Mouse (Mus musculus): ENCODE results near the gene Ero1l. TPM values are rescaled to one million over a fixed set of nuclear protein-coding genes. Genes with fewer than 3 reads are reported as not detected.

Gene Ero1l
- polyA plus RNA-seq (2021; fragmentation: Nextera tagmentation), result 8.5 and 12.2 TPM in 2 replicates
- long read RNA-seq, experiment 1, partial matches to known transcripts, result 1 of 6 reads
- long read RNA-seq, experiment 1, other reads (novel, unspliced or antisense), result 5 of 6 reads
- long read RNA-seq, experiment 2, partial matches to known transcripts, result 1 of 2 reads
- long read RNA-seq, experiment 2, other reads (novel, unspliced or antisense), result 1 of 2 reads

DNA sequence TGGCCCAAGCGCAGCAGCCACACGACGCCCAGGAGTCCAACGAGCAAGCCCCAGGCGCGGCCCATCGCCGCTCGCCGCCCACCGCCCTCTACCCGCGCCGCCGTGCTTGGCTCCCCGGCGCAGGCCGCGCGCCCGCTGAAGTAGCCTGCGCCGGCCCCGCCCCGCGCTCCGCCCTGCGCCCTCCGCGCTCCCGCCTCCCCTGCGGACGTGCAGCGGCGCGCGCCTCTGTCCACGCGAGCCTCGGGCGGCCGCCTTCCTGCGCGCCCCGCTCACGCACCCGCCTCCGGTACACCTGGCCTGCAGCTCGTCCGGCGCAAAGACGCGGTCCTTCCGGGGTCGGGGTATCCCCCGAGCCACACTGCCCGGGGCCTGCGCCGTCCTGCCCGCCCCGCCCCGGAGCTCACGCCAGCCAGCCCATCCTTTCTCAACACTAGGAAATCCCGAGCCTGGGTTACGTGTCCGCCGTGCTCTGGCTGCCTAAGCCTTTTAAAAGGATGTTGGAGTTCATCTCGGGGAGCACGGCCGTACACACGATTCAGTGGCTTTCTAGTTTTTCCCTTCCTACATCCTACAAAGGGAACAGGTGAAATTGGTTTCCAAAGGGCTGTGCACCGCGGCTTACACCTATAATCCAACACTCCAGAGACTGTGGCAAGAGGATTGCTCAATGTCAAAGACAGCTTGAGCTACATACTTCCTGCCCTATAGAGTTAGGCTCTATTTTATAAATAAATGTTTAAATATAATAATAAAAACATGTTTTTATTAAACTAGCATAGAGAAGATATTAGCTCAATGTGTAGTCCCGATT, at the start of gene Ero1l:
Gene Ero1l (minus strand): TSS at position 346 of the 811 bp plus-strand sequence.

DNA sequence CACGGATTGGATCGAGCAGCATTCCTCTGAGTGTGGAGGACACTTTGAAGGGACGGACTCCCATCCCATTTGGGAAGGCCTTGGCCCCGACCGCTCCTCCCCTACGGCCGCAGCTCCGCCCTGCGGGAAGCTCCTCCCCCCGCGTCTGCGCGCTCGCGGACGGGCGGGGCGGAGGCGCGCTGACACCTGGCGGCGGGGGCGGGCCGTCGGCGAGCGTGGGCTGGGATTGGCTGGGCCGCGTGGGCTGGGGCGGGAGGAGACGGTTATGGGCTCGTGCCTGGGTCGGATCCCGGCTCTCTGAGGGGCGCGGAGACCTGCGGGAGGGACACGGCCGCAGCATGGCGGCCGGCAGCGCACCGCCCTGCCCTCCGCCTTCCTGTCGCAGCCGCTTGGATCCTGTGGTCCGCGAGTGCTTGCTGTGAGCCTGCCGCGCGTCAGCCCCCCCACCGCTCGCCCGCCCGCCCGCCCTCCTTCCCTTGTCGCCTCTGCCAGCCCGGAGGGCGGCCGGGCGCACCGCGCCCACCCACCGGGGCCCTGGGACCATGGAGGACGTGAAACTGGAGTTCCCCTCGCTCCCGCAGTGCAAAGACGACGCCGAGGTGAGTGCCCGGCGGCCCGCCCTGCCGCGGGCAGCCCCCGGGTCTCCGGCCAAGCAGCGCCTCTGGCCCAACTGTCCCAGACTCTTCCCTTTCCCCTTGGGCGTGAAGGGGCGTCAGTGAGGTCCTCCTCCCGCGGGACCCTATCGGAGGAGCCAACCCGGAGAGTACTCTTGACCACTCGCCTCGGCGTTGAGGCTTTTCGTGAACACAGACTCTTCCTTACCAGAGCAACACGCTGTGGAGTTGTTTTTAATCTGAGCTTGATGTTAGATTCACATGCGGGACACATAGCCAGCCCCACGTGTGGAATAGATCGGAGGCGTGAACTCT, 32.6 kb upstream of the Ero1l start, which contains the start of gene Styx:
Gene Styx (plus strand): TSS at position 163 of the 929 bp plus-strand sequence.

DNA sequence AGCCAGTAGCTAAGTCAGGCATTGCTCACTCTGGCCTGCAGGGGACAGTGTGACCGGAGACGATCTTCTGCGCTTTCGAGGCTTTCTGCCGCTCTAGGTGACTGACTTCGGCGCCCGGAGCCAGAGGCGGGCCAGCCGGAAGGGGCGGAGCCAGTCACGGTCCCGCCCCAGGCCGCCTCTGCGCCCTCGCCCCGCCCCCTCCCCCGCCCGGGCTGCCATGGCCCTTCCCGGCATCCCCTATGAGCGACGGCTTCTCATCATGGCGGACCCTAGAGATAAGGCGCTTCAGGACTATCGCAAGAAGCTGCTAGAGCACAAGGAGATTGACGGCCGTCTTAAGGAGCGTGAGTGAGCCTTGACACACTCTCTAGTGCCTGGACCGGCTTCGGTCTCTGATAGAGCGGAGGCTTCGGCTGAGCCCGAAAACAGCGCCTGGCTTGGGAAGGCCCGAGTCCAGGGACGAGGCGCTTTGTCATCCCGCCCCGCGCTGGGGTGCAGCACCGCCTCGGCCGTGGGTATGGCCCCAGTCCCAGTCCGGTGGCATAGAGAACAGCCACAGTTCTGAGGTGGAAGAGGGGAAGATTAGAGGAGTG, 11.1 kb upstream of the Ero1l start, which contains the start of gene Psmc6:
Gene Psmc6 (plus strand): TSS at position 200 of the 593 bp plus-strand sequence.

Other genes with a start within 250 kb of the Ero1l start
- 3.5 TPM in 2 replicates for gene Gpr137c, start 99.1 kb downstream of the Ero1l start, polyA plus RNA-seq (2021; fragmentation: Nextera tagmentation)
- gene Txndc16, start 98.4 kb downstream of the Ero1l start, polyA plus RNA-seq (2021; fragmentation: Nextera tagmentation), result 23.6 and 26.9 TPM in 2 replicates
- 100 and 101 TPM in 2 replicates for gene Psmc6, start 11.0 kb upstream of the Ero1l start, polyA plus RNA-seq (2021; fragmentation: Nextera tagmentation)
- gene Styx, start 32.3 kb upstream of the Ero1l start, polyA plus RNA-seq (2021; fragmentation: Nextera tagmentation), result 14.1 and 23.1 TPM in 2 replicates
- gene Gnpnat1, start 86.1 kb upstream of the Ero1l start, polyA plus RNA-seq (2021; fragmentation: Nextera tagmentation), result 11.1 and 12.9 TPM in 2 replicates
- 100 and 138 TPM in 2 replicates for gene Fermt2, start 211.3 kb upstream of the Ero1l start, polyA plus RNA-seq (2021; fragmentation: Nextera tagmentation)